Mouse (Mus musculus): ENCODE measurements around the gene Rap1b. TPM values are rescaled to one million over a fixed set of nuclear protein-coding genes. Genes with fewer than 3 reads are reported as not detected.

Rap1b gene
- polyA plus RNA-seq, 2 experiments: 46.7 to 101 TPM

GRCm38 (mm10) chr10:117770286-117771130 lies 75.3 kb downstream of the Rap1b start:
- Histone ChIP-seq H3K36me3 (replicated peaks; ENCODE audit: control insufficient read depth, insufficient read depth, low read depth) (peaks cover 69% of the 10 kb centered on the region), H3K27me3 (ENCODE audit: control insufficient read depth, insufficient read depth, low read length) (no peaks in the 10 kb centered on the region), H3K9ac (replicated peaks) (no peak overlapping the region), H3K4me2 (ENCODE audit: low read depth) (no peak overlapping the region), H3K4me3 (ENCODE audit: insufficient read depth in 1 of 2, low read depth in 2 of 2, low read length in 2 of 2) (no peak overlapping the region), H3K4me1 (replicated peaks; ENCODE audit: control insufficient read depth in 2 of 2, insufficient read depth in 2 of 2, low read length in 1 of 2) (no peaks in the 10 kb centered on the region), H3K9me3 (ENCODE audit: control insufficient read depth, low read length) (no peaks in the 10 kb centered on the region), H3K27ac (no peak overlapping the region)
- 87% methylated on average over 18 of the region's 18 CpGs for WGBS (ENCODE audit: insufficient replicate concordance)
- TF ChIP-seq CTCF (IDR thresholded peaks at IDR 0.05; ENCODE audit: low read depth) (no peak), EP300 (IDR thresholded peaks at IDR 0.05; ENCODE audit: low read depth) (no peak)
- ATAC-seq (ENCODE audit: insufficient read depth) (no peak), DNase-seq (ENCODE audit: low read depth in 3 of 3, low spot score in 3 of 3) (no peak)

- Histone ChIP-seq H3K4me2 (ENCODE audit: low read depth) (no peak overlapping the region), H3K27me3 (ENCODE audit: control insufficient read depth, insufficient read depth, low read length) (no peaks in the 10 kb centered on the region), H3K36me3 (replicated peaks; ENCODE audit: control insufficient read depth, insufficient read depth, low read depth) (peaks cover 73% of the 10 kb centered on the region), H3K27ac (no peak overlapping the region), H3K9ac (replicated peaks) (no peak overlapping the region), H3K9me3 (ENCODE audit: control insufficient read depth, low read length) (no peaks in the 10 kb centered on the region), H3K4me1 (replicated peaks; ENCODE audit: control insufficient read depth in 2 of 2, insufficient read depth in 2 of 2, low read length in 1 of 2) (no peaks in the 10 kb centered on the region), H3K4me3 (ENCODE audit: insufficient read depth in 1 of 2, low read depth in 2 of 2, low read length in 2 of 2) (no peak overlapping the region)
- DNase-seq (ENCODE audit: low read depth in 3 of 3, low spot score in 3 of 3): no peak
- 85% methylated on average over 9 of the region's 9 CpGs for WGBS (ENCODE audit: insufficient replicate concordance)
- TF ChIP-seq CTCF (IDR thresholded peaks at IDR 0.05; ENCODE audit: low read depth) (no peak), EP300 (IDR thresholded peaks at IDR 0.05; ENCODE audit: low read depth) (no peak)
- ATAC-seq (ENCODE audit: insufficient read depth): no peak
Observed at GRCm38 (mm10) chr10:117769541-117770285, 76.1 kb downstream of the Rap1b start.

- no peaks in the 10 kb centered on the region for H3K9me3 ChIP-seq (ENCODE audit: control insufficient read depth, low read length)
- DNase-seq (ENCODE audit: low read depth in 3 of 3, low spot score in 3 of 3) (no peak), ATAC-seq (ENCODE audit: insufficient read depth) (no peak)
- H3K4me2 ChIP-seq (ENCODE audit: low read depth): no peak overlapping the region
- TF ChIP-seq EP300 (IDR thresholded peaks at IDR 0.05; ENCODE audit: low read depth): no peak
- no peak for TF ChIP-seq CTCF (IDR thresholded peaks at IDR 0.05; ENCODE audit: low read depth)
- no peaks in the 10 kb centered on the region for H3K27me3 ChIP-seq (ENCODE audit: control insufficient read depth, insufficient read depth, low read length)
- 84% methylated on average over 7 of the region's 7 CpGs for WGBS (ENCODE audit: insufficient replicate concordance)
- H3K27ac ChIP-seq: no peak overlapping the region
- H3K4me1 ChIP-seq (replicated peaks; ENCODE audit: control insufficient read depth in 2 of 2, insufficient read depth in 2 of 2, low read length in 1 of 2): no peaks in the 10 kb centered on the region
- H3K4me3 ChIP-seq (ENCODE audit: insufficient read depth in 1 of 2, low read depth in 2 of 2, low read length in 2 of 2): no peak overlapping the region
- H3K36me3 ChIP-seq (replicated peaks; ENCODE audit: control insufficient read depth, insufficient read depth, low read depth): peaks cover 69% of the 10 kb centered on the region
- no peak overlapping the region for H3K9ac ChIP-seq (replicated peaks)
Observed at GRCm38 (mm10) chr10:117768141-117768440, 77.7 kb downstream of the Rap1b start.

- Histone ChIP-seq H3K9ac (replicated peaks) (no peak overlapping the region), H3K4me3 (ENCODE audit: insufficient read depth in 1 of 2, low read depth in 2 of 2, low read length in 2 of 2) (no peak overlapping the region), H3K9me3 (ENCODE audit: control insufficient read depth, low read length) (no peaks in the 10 kb centered on the region), H3K4me1 (replicated peaks; ENCODE audit: control insufficient read depth in 2 of 2, insufficient read depth in 2 of 2, low read length in 1 of 2) (no peaks in the 10 kb centered on the region), H3K4me2 (ENCODE audit: low read depth) (no peak overlapping the region), H3K36me3 (replicated peaks; ENCODE audit: control insufficient read depth, insufficient read depth, low read depth) (peaks cover 66% of the 10 kb centered on the region), H3K27ac (no peak overlapping the region), H3K27me3 (ENCODE audit: control insufficient read depth, insufficient read depth, low read length) (no peaks in the 10 kb centered on the region)
- TF ChIP-seq EP300 (IDR thresholded peaks at IDR 0.05; ENCODE audit: low read depth) (no peak), CTCF (IDR thresholded peaks at IDR 0.05; ENCODE audit: low read depth) (no peak)
- WGBS (ENCODE audit: insufficient replicate concordance): 83% methylated on average over 10 of the region's 10 CpGs
- ATAC-seq (ENCODE audit: insufficient read depth) (no peak), DNase-seq (ENCODE audit: low read depth in 3 of 3, low spot score in 3 of 3) (no peak)
Observed at GRCm38 (mm10) chr10:117767286-117768140, 78.3 kb downstream of the Rap1b start.

GRCm38 (mm10) chr10:117766896-117767160 lies 79.0 kb downstream of the Rap1b start:
- H3K36me3 ChIP-seq (replicated peaks; ENCODE audit: control insufficient read depth, insufficient read depth, low read depth): peaks cover 67% of the 10 kb centered on the region
- no peaks in the 10 kb centered on the region for H3K4me1 ChIP-seq (replicated peaks; ENCODE audit: control insufficient read depth in 2 of 2, insufficient read depth in 2 of 2, low read length in 1 of 2)
- ATAC-seq (ENCODE audit: insufficient read depth) (no peak), DNase-seq (ENCODE audit: low read depth in 3 of 3, low spot score in 3 of 3) (no peak)
- no peak overlapping the region for H3K27ac ChIP-seq
- H3K4me2 ChIP-seq (ENCODE audit: low read depth): no peak overlapping the region
- no peak overlapping the region for H3K4me3 ChIP-seq (ENCODE audit: insufficient read depth in 1 of 2, low read depth in 2 of 2, low read length in 2 of 2)
- no peak overlapping the region for H3K9ac ChIP-seq (replicated peaks)
- no peaks in the 10 kb centered on the region for H3K27me3 ChIP-seq (ENCODE audit: control insufficient read depth, insufficient read depth, low read length)
- no peaks in the 10 kb centered on the region for H3K9me3 ChIP-seq (ENCODE audit: control insufficient read depth, low read length)
- TF ChIP-seq EP300 (IDR thresholded peaks at IDR 0.05; ENCODE audit: low read depth): no peak
- no peak for TF ChIP-seq CTCF (IDR thresholded peaks at IDR 0.05; ENCODE audit: low read depth)
- WGBS (ENCODE audit: insufficient replicate concordance): 82% methylated on average over 5 of the region's 5 CpGs

Measured in liver, embryonic 14.5 days (tissue).